Mouse (Mus musculus): ENCODE results near the gene Tgtp2. TPM values are rescaled to one million over a fixed set of nuclear protein-coding genes. Genes with fewer than 3 reads are reported as not detected.

Tgtp2 gene
- polyA plus RNA-seq (2012; rRNA removed; ENCODE audit: low replicate concordance) = 17.0 and 27.2 TPM in 2 replicates

GRCm38 (mm10) chr11:49063713-49064469 is at the start of gene Tgtp2:
Tgtp2 (minus strand) TSS chr11:49064206.

GRCm38 (mm10) chr11:49076001-49076757 is 12.2 kb upstream of the Tgtp2 start, which contains the start of gene Ifi47:
Ifi47 (plus strand) TSS chr11:49076587.

GRCm38 (mm10) chr11:49051093-49051891 is 12.7 kb downstream of the Tgtp2 start, which contains the start of gene 9930111J21Rik2:
9930111J21Rik2 (minus strand) TSS chr11:49051242.

Other genes with a start within 250 kb of the Tgtp2 start
- 28.6 and 34.7 TPM in 2 replicates for gene Trim41, start 246.9 kb downstream of the Tgtp2 start, polyA plus RNA-seq (2012; rRNA removed; ENCODE audit: low replicate concordance)
- 1.7 and 4.2 TPM in 2 replicates for gene Trim7, start 238.1 kb downstream of the Tgtp2 start, polyA plus RNA-seq (2012; rRNA removed; ENCODE audit: low replicate concordance)
- gene Gm12184, start 237.6 kb downstream of the Tgtp2 start, polyA plus RNA-seq (2012; rRNA removed; ENCODE audit: low replicate concordance) = 11.8 and 14.5 TPM in 2 replicates
- gene Irgm1, start 192.5 kb downstream of the Tgtp2 start, polyA plus RNA-seq (2012; rRNA removed; ENCODE audit: low replicate concordance) = 16.5 and 34.6 TPM in 2 replicates
- gene Gm5431, start 162.0 kb downstream of the Tgtp2 start, polyA plus RNA-seq (2012; rRNA removed; ENCODE audit: low replicate concordance) = 1.1 and 1.4 TPM in 2 replicates
- 21.9 and 22.1 TPM in 2 replicates for gene Psme2b, start 118.0 kb downstream of the Tgtp2 start, polyA plus RNA-seq (2012; rRNA removed; ENCODE audit: low replicate concordance)
- gene Olfr56, start 85.3 kb downstream of the Tgtp2 start, polyA plus RNA-seq (2012; rRNA removed; ENCODE audit: low replicate concordance) = 0.31 and 0.32 TPM in 2 replicates
- gene 9930111J21Rik1, start 84.8 kb downstream of the Tgtp2 start, polyA plus RNA-seq (2012; rRNA removed; ENCODE audit: low replicate concordance) = 5.1 and 5.3 TPM in 2 replicates
- 0.32 and 0.35 TPM in 2 replicates for gene Gm12185, start 72.0 kb downstream of the Tgtp2 start, polyA plus RNA-seq (2012; rRNA removed; ENCODE audit: low replicate concordance)
- 5.1 and 6.2 TPM in 2 replicates for gene Tgtp1, start 70.0 kb downstream of the Tgtp2 start, polyA plus RNA-seq (2012; rRNA removed; ENCODE audit: low replicate concordance)
- gene 9930111J21Rik2, start 13.0 kb downstream of the Tgtp2 start, polyA plus RNA-seq (2012; rRNA removed; ENCODE audit: low replicate concordance) = 3.5 and 4.5 TPM in 2 replicates
- gene Ifi47, start 12.4 kb upstream of the Tgtp2 start, polyA plus RNA-seq (2012; rRNA removed; ENCODE audit: low replicate concordance) = 8.8 and 16.0 TPM in 2 replicates
- gene Olfr1396, start 50.7 kb upstream of the Tgtp2 start, polyA plus RNA-seq (2012; rRNA removed; ENCODE audit: low replicate concordance) = 0.71 and 1.3 TPM in 2 replicates
- gene Olfr1395, start 78.1 kb upstream of the Tgtp2 start, polyA plus RNA-seq (2012; rRNA removed; ENCODE audit: low replicate concordance) = 0.04 TPM in 1 of 2 replicates, not detected in the other
- not detected in 2 replicates for gene Olfr1394, start 90.2 kb upstream of the Tgtp2 start, polyA plus RNA-seq (2012; rRNA removed; ENCODE audit: low replicate concordance)
- 21.7 and 60.9 TPM in 2 replicates for gene Btnl9, start 123.0 kb upstream of the Tgtp2 start, polyA plus RNA-seq (2012; rRNA removed; ENCODE audit: low replicate concordance)
- 1.5 and 3.9 TPM in 2 replicates for gene Zfp62, start 139.1 kb upstream of the Tgtp2 start, polyA plus RNA-seq (2012; rRNA removed; ENCODE audit: low replicate concordance)
- 159 and 174 TPM in 2 replicates for gene Mgat1, start 180.0 kb upstream of the Tgtp2 start, polyA plus RNA-seq (2012; rRNA removed; ENCODE audit: low replicate concordance)
- 0.19 and 0.28 TPM in 2 replicates for gene Olfr1393, start 214.1 kb upstream of the Tgtp2 start, polyA plus RNA-seq (2012; rRNA removed; ENCODE audit: low replicate concordance)
- 0.06 and 0.17 TPM in 2 replicates for gene Olfr1392, start 221.1 kb upstream of the Tgtp2 start, polyA plus RNA-seq (2012; rRNA removed; ENCODE audit: low replicate concordance)
- gene Olfr10, start 240.5 kb upstream of the Tgtp2 start, polyA plus RNA-seq (2012; rRNA removed; ENCODE audit: low replicate concordance) = not detected in 2 replicates

Measured in subcutaneous adipose tissue, adult 2 months (tissue).